Mouse (Mus musculus): Measurements from ENCODE around the gene Polr3gl. TPM values are rescaled to one million over a fixed set of nuclear protein-coding genes. Genes with fewer than 3 reads are reported as not detected.

Gene Polr3gl
- polyA plus RNA-seq, 1 experiment = 6.2 TPM

GRCm38 (mm10) chr3:96547389-96547960 is 46.5 kb downstream of the Polr3gl start:
- TF ChIP-seq CTCF (IDR thresholded peaks at IDR 0.05; ENCODE audit: control insufficient read depth, insufficient read depth, insufficient read length) (peak; percentile 41), MYOG (IDR thresholded peaks at IDR 0.05; ENCODE audit: control insufficient read depth, extremely low read depth, insufficient read length) (no peak)
- Histone ChIP-seq H3K4me3 (ENCODE audit: insufficient read depth, poor library complexity, severe bottlenecking) (no peak overlapping the region), H3K79me3 (ENCODE audit: low read depth) (no peaks in the 10 kb centered on the region), H3K36me3 (ENCODE audit: control insufficient read depth, insufficient read depth) (no peaks in the 10 kb centered on the region), H3ac (ENCODE audit: control insufficient read depth, insufficient read length, low read depth) (no peak overlapping the region), H3K79me2 (ENCODE audit: control insufficient read depth, insufficient read depth) (no peaks in the 10 kb centered on the region), H3K27me3 (ENCODE audit: control insufficient read depth, insufficient read depth, insufficient read length) (no peaks in the 10 kb centered on the region)

GRCm38 (mm10) chr3:96546880-96547279 is 47.1 kb downstream of the Polr3gl start:
- H3ac ChIP-seq (ENCODE audit: control insufficient read depth, insufficient read length, low read depth) = no peak overlapping the region
- no peaks in the 10 kb centered on the region for H3K79me3 ChIP-seq (ENCODE audit: low read depth)
- no peaks in the 10 kb centered on the region for H3K79me2 ChIP-seq (ENCODE audit: control insufficient read depth, insufficient read depth)
- H3K36me3 ChIP-seq (ENCODE audit: control insufficient read depth, insufficient read depth) = no peaks in the 10 kb centered on the region
- no peaks in the 10 kb centered on the region for H3K27me3 ChIP-seq (ENCODE audit: control insufficient read depth, insufficient read depth, insufficient read length)
- no peak overlapping the region for H3K4me3 ChIP-seq (ENCODE audit: insufficient read depth, poor library complexity, severe bottlenecking)
- TF ChIP-seq FOSL1 (IDR thresholded peaks at IDR 0.05; ENCODE audit: insufficient read depth, low read length, poor library complexity, severe bottlenecking) (no peak), MYOD1 (IDR thresholded peaks at IDR 0.05; ENCODE audit: control insufficient read depth, insufficient read length, low read depth) (no peak), CTCF (IDR thresholded peaks at IDR 0.05; ENCODE audit: control insufficient read depth, insufficient read depth, insufficient read length) (no peak), MAX (IDR thresholded peaks at IDR 0.05) (no peak), CEBPB (IDR thresholded peaks at IDR 0.05; ENCODE audit: low read depth) (no peak), USF1 (IDR thresholded peaks at IDR 0.05; ENCODE audit: low read depth) (no peak), MYOG (IDR thresholded peaks at IDR 0.05; ENCODE audit: control insufficient read depth, extremely low read depth, insufficient read length) (no peak)

- H3K27me3 ChIP-seq (ENCODE audit: control insufficient read depth, insufficient read depth, insufficient read length) = no peaks in the 10 kb centered on the region
- H3K79me3 ChIP-seq (ENCODE audit: low read depth) = no peaks in the 10 kb centered on the region
- H3K4me3 ChIP-seq (ENCODE audit: insufficient read depth, poor library complexity, severe bottlenecking) = no peak overlapping the region
- TF ChIP-seq USF1 (IDR thresholded peaks at IDR 0.05; ENCODE audit: low read depth) (no peak), CTCF (IDR thresholded peaks at IDR 0.05; ENCODE audit: control insufficient read depth, insufficient read depth, insufficient read length) (no peak), FOSL1 (IDR thresholded peaks at IDR 0.05; ENCODE audit: insufficient read depth, low read length, poor library complexity, severe bottlenecking) (no peak), MYOG (IDR thresholded peaks at IDR 0.05; ENCODE audit: control insufficient read depth, extremely low read depth, insufficient read length) (no peak), CEBPB (IDR thresholded peaks at IDR 0.05; ENCODE audit: low read depth) (no peak)
- no peak overlapping the region for H3ac ChIP-seq (ENCODE audit: control insufficient read depth, insufficient read length, low read depth)
- no peaks in the 10 kb centered on the region for H3K36me3 ChIP-seq (ENCODE audit: control insufficient read depth, insufficient read depth)
- no peaks in the 10 kb centered on the region for H3K79me2 ChIP-seq (ENCODE audit: control insufficient read depth, insufficient read depth)
These were observed 48.4 kb downstream of the Polr3gl start for GRCm38 (mm10) chr3:96545565-96545964.

- Histone ChIP-seq H3K79me3 (ENCODE audit: low read depth) (no peaks in the 10 kb centered on the region), H3ac (ENCODE audit: control insufficient read depth, insufficient read length, low read depth) (no peak overlapping the region), H3K36me3 (ENCODE audit: control insufficient read depth, insufficient read depth) (no peaks in the 10 kb centered on the region), H3K4me3 (ENCODE audit: insufficient read depth, poor library complexity, severe bottlenecking) (no peak overlapping the region), H3K27me3 (ENCODE audit: control insufficient read depth, insufficient read depth, insufficient read length) (no peaks in the 10 kb centered on the region), H3K79me2 (ENCODE audit: control insufficient read depth, insufficient read depth) (no peaks in the 10 kb centered on the region)
- TF ChIP-seq MYOG (IDR thresholded peaks at IDR 0.05; ENCODE audit: control insufficient read depth, extremely low read depth, insufficient read length) = no peak
- no peak for TF ChIP-seq MAX (IDR thresholded peaks at IDR 0.05)
- TF ChIP-seq CEBPB (IDR thresholded peaks at IDR 0.05; ENCODE audit: low read depth) = no peak
- TF ChIP-seq USF1 (IDR thresholded peaks at IDR 0.05; ENCODE audit: low read depth) = no peak
- TF ChIP-seq FOSL1 (IDR thresholded peaks at IDR 0.05; ENCODE audit: insufficient read depth, low read length, poor library complexity, severe bottlenecking) = no peak
- no peak for TF ChIP-seq MYOD1 (IDR thresholded peaks at IDR 0.05; ENCODE audit: control insufficient read depth, insufficient read length, low read depth)
- no peak for TF ChIP-seq CTCF (IDR thresholded peaks at IDR 0.05; ENCODE audit: control insufficient read depth, insufficient read depth, insufficient read length)
These were observed 50.6 kb downstream of the Polr3gl start for GRCm38 (mm10) chr3:96543345-96543744.

- no peak for TF ChIP-seq FOSL1 (IDR thresholded peaks at IDR 0.05; ENCODE audit: insufficient read depth, low read length, poor library complexity, severe bottlenecking)
- no peak for TF ChIP-seq MYOD1 (IDR thresholded peaks at IDR 0.05; ENCODE audit: control insufficient read depth, insufficient read length, low read depth)
- TF ChIP-seq CTCF (IDR thresholded peaks at IDR 0.05; ENCODE audit: control insufficient read depth, insufficient read depth, insufficient read length) = no peak
- TF ChIP-seq MAX (IDR thresholded peaks at IDR 0.05) = no peak
- no peak for TF ChIP-seq USF1 (IDR thresholded peaks at IDR 0.05; ENCODE audit: low read depth)
- no peak for TF ChIP-seq MYOG (IDR thresholded peaks at IDR 0.05; ENCODE audit: control insufficient read depth, extremely low read depth, insufficient read length)
- TF ChIP-seq CEBPB (IDR thresholded peaks at IDR 0.05; ENCODE audit: low read depth) = no peak
- Histone ChIP-seq H3K27me3 (ENCODE audit: control insufficient read depth, insufficient read depth, insufficient read length) (no peaks in the 10 kb centered on the region), H3K79me2 (ENCODE audit: control insufficient read depth, insufficient read depth) (no peaks in the 10 kb centered on the region), H3K4me3 (ENCODE audit: insufficient read depth, poor library complexity, severe bottlenecking) (no peak overlapping the region), H3K79me3 (ENCODE audit: low read depth) (no peaks in the 10 kb centered on the region), H3ac (ENCODE audit: control insufficient read depth, insufficient read length, low read depth) (no peak overlapping the region), H3K36me3 (ENCODE audit: control insufficient read depth, insufficient read depth) (no peaks in the 10 kb centered on the region)
These were observed 51.4 kb downstream of the Polr3gl start for GRCm38 (mm10) chr3:96542554-96542953.
